Mouse (Mus musculus) neural tube, embryonic 12.5 days (tissue): ENCODE results near the gene Sdc4. TPM values are rescaled to one million over a fixed set of nuclear protein-coding genes. Genes with fewer than 3 reads are reported as not detected.

Experiments used
- ATAC-seq: fragments of 200-750 bp; cut with Nextera tagmentation; 2 replicates; pipeline ENCODE4 v1.8.0; 2017; ENCODE audit warnings: low read depth, mild to moderate bottlenecking, moderate TSS enrichment, moderate library complexity; ENCODE audit not compliant: low FRiP score
- H3K27ac ChIP-seq: fragments of 300-500 bp; sonication (generic); 2 replicates; pipeline ENCODE4 v1.5.1; 2016
- H3K27me3 ChIP-seq: fragments of 300-500 bp; sonication (generic); replicated peaks from 2 replicates; pipeline ENCODE4 v1.6.1; 2016; ENCODE audit warnings: mild to moderate bottlenecking
- H3K36me3 ChIP-seq: fragments of 300-500 bp; sonication (generic); 2 replicates; pipeline ENCODE4 v1.6.1; 2016; ENCODE audit warnings: mild to moderate bottlenecking
- H3K4me1 ChIP-seq: fragments of 300-500 bp; sonication (generic); 2 replicates; pipeline ENCODE4 v1.6.1; 2016
- H3K4me2 ChIP-seq: fragments of 300-500 bp; sonication (generic); replicated peaks from 2 replicates; pipeline ENCODE4 v1.6.1; 2016; ENCODE audit warnings: mild to moderate bottlenecking
- H3K4me3 ChIP-seq: fragments of 300-500 bp; sonication (generic); 2 replicates; pipeline ENCODE4 v1.5.1; 2016
- H3K9ac ChIP-seq: fragments of 300-500 bp; sonication (generic); 2 replicates; pipeline ENCODE4 v1.6.1; 2016; ENCODE audit warnings: mild to moderate bottlenecking
- H3K9me3 ChIP-seq: fragments of 300-500 bp; sonication (generic); 2 replicates; pipeline ENCODE4 v1.6.1; 2016; ENCODE audit warnings: mild to moderate bottlenecking
- WGBS: fragments of 180-500 bp; shearing (Covaris S2); methylation state at CpG from one replicate; pipeline ENCODE4 v1.1.7; 2016; 5-methylcytosine and 5-hydroxymethylcytosine counted together
- polyA plus RNA-seq: library from polyadenylated mRNA; unstranded; fragments of >200 nt; fragmentation: Nextera tagmentation; extraction: Ambion mirVana; gene quantifications from 2 replicates; pipeline ENCODE4 v1.2.1, GENCODE M21; 2016

Sdc4 gene
- polyA plus RNA-seq, 1 experiment from 2014 or later: 9.7 TPM

DNA sequence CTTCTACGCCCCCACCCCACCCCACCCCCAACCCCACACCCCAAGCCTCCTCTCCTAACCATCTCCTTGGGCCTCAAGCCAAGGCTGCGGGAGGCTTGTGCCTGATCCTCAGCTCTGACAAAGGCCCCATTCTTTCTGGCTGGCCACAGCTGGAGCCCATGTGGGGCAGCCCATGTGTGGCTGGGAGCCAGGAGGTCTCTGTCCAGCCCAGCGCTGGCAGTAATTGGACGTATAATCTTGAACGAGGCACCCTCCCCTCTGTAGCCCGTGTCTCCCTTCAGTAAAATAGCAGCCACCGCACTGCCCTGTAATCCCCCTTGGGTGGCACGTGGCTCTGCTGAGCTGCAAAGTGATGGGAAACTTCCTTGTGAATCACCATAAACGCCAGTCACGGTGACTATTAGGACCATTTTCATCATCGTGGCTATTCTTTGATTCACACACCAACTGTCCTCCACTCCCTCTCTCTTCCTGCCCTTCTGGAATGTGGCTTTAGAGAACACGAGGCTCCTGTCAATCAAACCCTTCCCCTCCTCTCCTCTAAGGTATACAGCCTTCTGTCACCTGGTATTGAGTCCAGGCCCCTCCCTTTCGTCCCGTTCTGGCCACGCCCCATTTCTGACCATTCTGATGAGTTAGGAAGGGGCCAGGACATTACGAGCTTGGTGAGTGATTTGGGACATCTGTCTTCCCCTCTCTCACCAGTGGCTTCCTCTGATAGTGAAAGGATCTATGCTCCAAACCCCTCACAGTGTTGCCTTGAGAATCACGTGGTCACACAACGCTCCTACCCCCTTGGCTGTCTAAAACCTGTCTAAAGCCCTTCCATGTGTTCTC lies 57.5 kb downstream of the Sdc4 start:
- Histone ChIP-seq H3K36me3 (no peaks in the 10 kb centered on the region), H3K9ac (no peak overlapping the region), H3K4me3 (no peak overlapping the region), H3K27me3 (0 out of 2 replicates have a peak, but pooled peaks cover 6% of the 10 kb centered on the region), H3K4me2 (peak overlapping the region; percentile 37), H3K4me1 (peaks cover 14% of the 10 kb centered on the region), H3K9me3 (no peaks in the 10 kb centered on the region), H3K27ac (0 out of 2 replicates have a peak overlapping the region, but pooled peaks have one; percentile 20)
- WGBS: 14% methylated on average over 18 of the region's 18 CpGs
- ATAC-seq: peak; percentile 71

DNA sequence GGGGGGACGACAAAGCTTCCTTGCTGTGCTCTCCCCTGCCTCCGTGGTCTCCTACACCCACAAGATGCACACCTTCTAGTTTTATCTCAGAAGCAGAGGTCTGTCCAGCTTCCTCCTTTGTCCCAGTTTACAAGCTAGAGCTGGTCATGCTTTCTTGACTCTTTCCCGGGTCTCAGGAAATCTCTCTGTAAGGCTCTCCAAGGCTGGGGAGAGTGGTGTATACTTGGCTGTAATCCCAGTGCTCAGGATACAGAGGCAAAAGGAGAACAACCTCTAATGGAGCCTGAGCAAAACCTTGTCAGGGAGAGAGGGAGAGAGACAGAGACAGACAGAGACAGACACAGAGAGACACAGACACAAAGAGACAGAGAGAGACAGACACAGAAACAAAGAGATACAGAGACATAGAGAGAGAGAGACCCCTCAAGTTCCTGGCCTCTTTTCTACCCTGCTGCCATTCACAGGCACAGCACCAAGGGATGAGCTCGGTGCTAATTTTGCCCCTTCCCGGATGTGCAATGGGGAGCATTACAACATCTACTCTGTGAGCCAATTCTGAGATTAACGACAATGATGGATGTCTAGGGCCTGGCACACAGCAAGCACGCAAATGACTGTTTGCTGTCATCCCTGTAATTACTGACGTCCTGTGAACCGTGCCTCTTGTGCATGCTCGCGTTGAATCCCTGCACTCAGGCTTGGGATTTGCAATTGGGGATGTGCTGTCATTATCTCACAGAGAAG lies 59.9 kb downstream of the Sdc4 start:
- Histone ChIP-seq H3K9me3 (no peaks in the 10 kb centered on the region), H3K36me3 (no peaks in the 10 kb centered on the region), H3K9ac (no peak overlapping the region), H3K27ac (no peak overlapping the region), H3K4me3 (no peak overlapping the region), H3K4me1 (peaks cover 11% of the 10 kb centered on the region), H3K27me3 (0 out of 2 replicates have a peak, but pooled peaks cover 6% of the 10 kb centered on the region), H3K4me2 (no peak overlapping the region)
- no peak for ATAC-seq
- 67% methylated on average over 11 of the region's 11 CpGs for WGBS

DNA sequence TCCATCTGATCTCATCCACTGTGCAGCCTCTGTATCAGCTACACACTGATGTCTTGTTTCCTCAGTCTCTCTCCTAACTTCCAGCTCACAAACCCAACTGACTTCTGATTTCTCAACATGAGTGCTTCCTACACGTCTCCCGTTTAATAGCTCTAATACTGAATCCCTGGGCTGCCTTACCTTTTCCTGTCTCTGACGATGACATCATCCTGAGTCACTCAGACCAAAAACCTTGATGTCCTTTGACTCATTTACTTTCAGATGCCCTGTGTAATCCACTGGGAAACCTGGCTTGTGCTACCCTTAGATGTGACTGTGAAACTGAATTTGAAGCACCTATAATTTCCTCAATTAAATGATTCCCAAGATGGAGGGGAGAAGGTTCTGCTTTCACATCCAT lies 60.7 kb downstream of the Sdc4 start:
- no peaks in the 10 kb centered on the region for H3K36me3 ChIP-seq
- 0 out of 2 replicates have a peak, but pooled peaks cover under 1% of the 10 kb centered on the region for H3K27me3 ChIP-seq
- no peak overlapping the region for H3K4me3 ChIP-seq
- no peak for ATAC-seq
- H3K4me2 ChIP-seq: no peak overlapping the region
- H3K9ac ChIP-seq: no peak overlapping the region
- H3K4me1 ChIP-seq: peaks cover 9% of the 10 kb centered on the region; the same call in 1 of the 2 replicates
- H3K9me3 ChIP-seq: no peaks in the 10 kb centered on the region
- no peak overlapping the region for H3K27ac ChIP-seq
- 83% methylated on average over 3 of the region's 3 CpGs for WGBS

DNA sequence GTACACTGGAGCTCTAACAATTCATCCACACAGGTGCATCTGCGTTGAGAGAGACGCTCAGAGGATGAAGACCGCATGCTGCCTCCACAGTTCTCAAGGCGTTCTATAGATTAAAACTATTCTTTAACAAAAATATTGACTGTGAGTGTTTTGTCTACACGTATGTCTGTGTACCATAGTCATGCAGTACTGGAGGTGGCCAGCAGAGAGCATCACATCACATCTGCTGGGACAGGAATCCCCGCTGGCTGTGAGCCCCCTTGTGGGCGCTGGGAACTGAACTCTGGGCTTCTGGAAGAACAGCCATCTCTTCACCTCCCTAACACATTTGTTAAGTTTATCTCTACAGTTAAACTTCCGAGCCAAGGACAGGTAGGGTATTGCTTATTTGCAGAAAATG lies 62.0 kb downstream of the Sdc4 start:
- Histone ChIP-seq H3K27ac (no peak overlapping the region), H3K4me3 (no peak overlapping the region), H3K4me1 (peaks cover 9% of the 10 kb centered on the region; the same call in 1 of the 2 replicates), H3K36me3 (no peaks in the 10 kb centered on the region), H3K27me3 (no peaks in the 10 kb centered on the region), H3K9ac (no peak overlapping the region), H3K9me3 (no peaks in the 10 kb centered on the region), H3K4me2 (no peak overlapping the region)
- 79% methylated on average over 8 of the region's 8 CpGs for WGBS
- ATAC-seq: no peak

DNA sequence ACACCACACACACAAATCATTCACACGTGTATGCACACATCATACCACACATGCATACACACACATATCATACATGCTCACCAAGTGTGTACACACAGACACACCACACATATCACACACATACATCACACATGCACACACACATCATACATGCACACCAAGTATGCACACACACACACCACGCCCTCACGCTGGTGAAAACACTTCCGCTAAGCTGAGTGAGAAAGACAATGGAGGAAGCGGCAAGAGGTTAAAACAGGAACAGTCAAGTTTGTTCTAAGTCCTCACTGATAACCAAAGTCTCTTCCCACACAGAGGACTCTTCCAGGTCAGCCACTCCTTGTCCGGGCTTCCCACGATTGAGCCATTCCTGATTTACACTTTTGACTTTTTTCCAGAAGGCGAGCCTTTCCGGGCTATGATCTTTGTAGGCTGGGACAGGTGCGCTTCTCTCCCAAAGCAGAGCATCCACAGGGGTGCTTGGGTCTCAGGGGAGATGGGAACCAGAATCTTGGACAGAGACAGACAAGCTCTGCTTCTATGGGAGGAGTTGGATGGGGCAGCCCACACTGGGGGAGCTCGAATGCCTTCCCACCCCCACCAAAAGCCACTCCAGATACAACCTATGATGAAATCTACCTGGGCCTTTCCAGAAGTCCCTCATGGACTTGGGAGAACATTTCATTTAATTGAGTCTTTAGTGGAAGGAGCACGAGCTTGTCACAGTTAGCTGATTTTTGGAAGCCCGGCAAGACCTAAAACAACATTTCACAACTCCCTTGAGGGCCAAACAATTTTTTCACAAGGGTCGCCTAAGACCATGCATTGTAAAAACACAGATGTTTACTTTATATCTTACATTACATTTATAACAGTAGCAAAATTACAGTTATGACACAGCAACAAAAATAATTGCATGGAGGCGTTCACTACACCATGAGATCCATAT lies 65.9 kb downstream of the Sdc4 start:
- H3K36me3 ChIP-seq: no peaks in the 10 kb centered on the region
- no peak overlapping the region for H3K27ac ChIP-seq
- H3K27me3 ChIP-seq: no peaks in the 10 kb centered on the region
- WGBS: 92% methylated on average over 15 of the region's 15 CpGs
- H3K4me2 ChIP-seq: no peak overlapping the region
- H3K9ac ChIP-seq: no peak overlapping the region
- no peaks in the 10 kb centered on the region for H3K4me1 ChIP-seq
- H3K4me3 ChIP-seq: no peak overlapping the region
- no peaks in the 10 kb centered on the region for H3K9me3 ChIP-seq
- ATAC-seq: no peak

Other genes with a start within 250 kb of the Sdc4 start
- not detected in 2 replicates for gene Wfdc15a, start 243.8 kb downstream of the Sdc4 start, polyA plus RNA-seq
- not detected in 2 replicates for gene Wfdc15b, start 222.2 kb downstream of the Sdc4 start, polyA plus RNA-seq
- gene Svs2, start 205.4 kb downstream of the Sdc4 start, polyA plus RNA-seq: not detected in 2 replicates
- gene Svs3b, start 187.2 kb downstream of the Sdc4 start, polyA plus RNA-seq: not detected in 2 replicates
- not detected in 2 replicates for gene Svs4, start 165.4 kb downstream of the Sdc4 start, polyA plus RNA-seq
- gene Svs3a, start 154.6 kb downstream of the Sdc4 start, polyA plus RNA-seq: not detected in 2 replicates
- not detected in 2 replicates for gene Svs6, start 127.1 kb downstream of the Sdc4 start, polyA plus RNA-seq
- not detected in 2 replicates for gene Svs5, start 111.1 kb downstream of the Sdc4 start, polyA plus RNA-seq
- 0.28 TPM in 1 of 2 replicates, not detected in the other for gene Slpi, start 54.8 kb downstream of the Sdc4 start, polyA plus RNA-seq
- gene Rbpjl, start 40.7 kb downstream of the Sdc4 start, polyA plus RNA-seq: 0.13 and 0.18 TPM in 2 replicates
- 8.2 and 9.0 TPM in 2 replicates for gene Matn4, start 38.7 kb downstream of the Sdc4 start, polyA plus RNA-seq
- gene Sys1, start 13.1 kb upstream of the Sdc4 start, polyA plus RNA-seq: 72.8 and 82.7 TPM in 2 replicates
- gene Gm20458, start 17.1 kb upstream of the Sdc4 start, polyA plus RNA-seq: 6.0 and 6.5 TPM in 2 replicates
- gene Trp53tg5, start 29.8 kb upstream of the Sdc4 start, polyA plus RNA-seq: not detected in 2 replicates
- gene Dbndd2, start 42.2 kb upstream of the Sdc4 start, polyA plus RNA-seq: 5.8 and 7.0 TPM in 2 replicates
- gene Pigt, start 53.6 kb upstream of the Sdc4 start, polyA plus RNA-seq: 50.0 and 55.3 TPM in 2 replicates
- 5.1 and 6.5 TPM in 2 replicates for gene Wfdc2, start 118.5 kb upstream of the Sdc4 start, polyA plus RNA-seq
- gene Spint3, start 129.6 kb upstream of the Sdc4 start, polyA plus RNA-seq: not detected in 2 replicates
- not detected in 2 replicates for gene Wfdc6a, start 141.6 kb upstream of the Sdc4 start, polyA plus RNA-seq
- not detected in 2 replicates for gene Eppin, start 149.7 kb upstream of the Sdc4 start, polyA plus RNA-seq
- gene Wfdc6b, start 169.6 kb upstream of the Sdc4 start, polyA plus RNA-seq: not detected in 2 replicates
- gene Wfdc8, start 169.7 kb upstream of the Sdc4 start, polyA plus RNA-seq: not detected in 2 replicates
- gene Wfdc16, start 194.9 kb upstream of the Sdc4 start, polyA plus RNA-seq: not detected in 2 replicates
- 0.48 and 0.51 TPM in 2 replicates for gene Wfdc10, start 212.2 kb upstream of the Sdc4 start, polyA plus RNA-seq
- not detected in 2 replicates for gene Wfdc9, start 212.7 kb upstream of the Sdc4 start, polyA plus RNA-seq
- not detected in 2 replicates for gene Wfdc11, start 230.2 kb upstream of the Sdc4 start, polyA plus RNA-seq
- gene Wfdc13, start 241.2 kb upstream of the Sdc4 start, polyA plus RNA-seq: not detected in 2 replicates